Mouse (Mus musculus) lung, adult 2 months (tissue): ENCODE measurements at regions not wholly inside any gene's neighbourhood (a gene's known extent, or its start where the extent isn't known, plus 50 kb on each side); places are given as distances from the start of the nearest gene placed in this dataset.

ENCODE experiments used
- DNase-seq: peaks from one replicate; pipeline ENCODE4 v3.0.0; 2022
- H3K4me1 ChIP-seq: fragments of 200-500 bp; 2 replicates; pipeline ENCODE4 v1.6.1; 2011; ENCODE audit warnings: low read length; ENCODE audit not compliant: control insufficient read depth, insufficient read depth
- H3K4me3 ChIP-seq: fragments of 200-500 bp; replicated peaks from 2 replicates; pipeline ENCODE3; 2011; ENCODE audit warnings: low read depth, mild to moderate bottlenecking, control low read depth, low read length; ENCODE audit errors: extremely low read depth
- CTCF ChIP-seq: fragments of 200-500 bp; IDR thresholded peaks from 2 replicates; pipeline ENCODE4 v1.5.1; 2011; ENCODE audit warnings: mild to moderate bottlenecking, low read length, control low read depth; ENCODE audit not compliant: insufficient read depth
- POLR2A ChIP-seq: fragments of 200-500 bp; IDR thresholded peaks from 2 replicates; pipeline ENCODE4 v1.6.1; 2011; ENCODE audit warnings: low read depth, mild to moderate bottlenecking, control low read depth, low read length, borderline replicate concordance; ENCODE audit errors: extremely low read depth
- WGBS: fragments of 180-500 bp; shearing (Covaris S2); methylation state at CpG from one replicate; pipeline ENCODE4 v1.1.7; 2018; 5-methylcytosine and 5-hydroxymethylcytosine counted together

DNA sequence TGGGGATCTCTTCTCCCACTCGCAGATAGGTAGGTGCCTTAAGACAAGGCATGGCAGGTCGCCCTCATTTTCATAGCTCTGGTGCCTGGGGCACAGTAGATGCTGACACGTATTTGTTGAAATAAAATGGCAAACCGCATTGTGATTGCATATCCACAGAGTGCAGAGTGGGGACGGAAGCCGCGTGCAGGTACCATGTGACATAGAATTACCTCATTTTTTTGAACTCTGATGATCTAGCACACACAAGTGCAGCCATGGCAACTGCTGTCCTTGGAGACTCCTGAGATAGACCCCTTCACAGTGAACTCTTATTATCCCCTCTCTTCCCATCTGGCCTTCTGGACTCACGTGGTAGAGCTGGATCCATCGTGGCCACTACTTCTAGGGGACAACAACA is 262.7 kb upstream of the Gm10131 start:
- no peak for DNase-seq
- no peak overlapping the region for H3K4me3 ChIP-seq
- no peak for TF ChIP-seq CTCF
- TF ChIP-seq POLR2A: no peak
- WGBS: 89% methylated on average over 9 of the region's 9 CpGs
- no peaks in the 10 kb centered on the region for H3K4me1 ChIP-seq

- no peak overlapping the region for H3K4me3 ChIP-seq
- no peaks in the 10 kb centered on the region for H3K4me1 ChIP-seq
- WGBS: 36% methylated on average over 6 of the region's 6 CpGs
- no peak for DNase-seq
- TF ChIP-seq CTCF (no peak), POLR2A (no peak)
Measured at GRCm38 (mm10) chr8:34372666-34372980, 261.1 kb upstream of the Gm10131 start.

DNA sequence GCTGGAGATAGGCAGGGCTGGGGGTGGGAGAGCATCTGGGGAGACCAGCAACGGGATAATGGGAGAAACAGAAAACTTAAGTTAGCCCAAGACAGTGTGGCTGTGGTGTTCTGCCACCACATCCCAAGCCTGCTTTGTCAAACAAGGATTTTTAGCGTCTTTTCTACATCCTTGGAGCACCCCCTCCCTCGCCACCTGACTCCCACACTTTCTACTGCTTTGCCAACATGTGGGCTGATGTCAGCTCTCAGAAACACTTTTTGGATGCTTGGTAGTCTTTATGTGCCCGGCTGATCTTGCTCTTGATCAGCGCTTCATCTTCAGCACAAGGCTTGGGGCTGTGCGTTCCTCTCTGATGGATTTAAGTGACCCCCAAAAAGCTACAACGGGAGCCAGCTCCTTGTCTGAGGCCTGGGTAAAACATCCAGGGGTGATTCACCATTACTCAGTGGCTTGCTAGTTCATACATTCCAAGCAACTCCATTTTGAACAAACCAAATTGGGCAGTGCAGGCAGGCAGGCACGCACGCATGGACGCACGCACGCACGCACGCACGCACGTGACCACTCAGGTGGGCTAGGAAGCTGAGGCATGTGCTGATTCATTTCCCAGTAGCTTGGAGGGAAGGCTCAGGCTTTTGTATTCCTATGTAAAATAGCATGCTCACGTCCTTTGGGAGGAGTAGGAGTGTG is 260.6 kb upstream of the Gm10131 start:
- no peak for DNase-seq
- no peak overlapping the region for H3K4me3 ChIP-seq
- TF ChIP-seq CTCF (no peak), POLR2A (no peak)
- WGBS: 84% methylated on average over 17 of the region's 17 CpGs
- H3K4me1 ChIP-seq: no peaks in the 10 kb centered on the region

DNA sequence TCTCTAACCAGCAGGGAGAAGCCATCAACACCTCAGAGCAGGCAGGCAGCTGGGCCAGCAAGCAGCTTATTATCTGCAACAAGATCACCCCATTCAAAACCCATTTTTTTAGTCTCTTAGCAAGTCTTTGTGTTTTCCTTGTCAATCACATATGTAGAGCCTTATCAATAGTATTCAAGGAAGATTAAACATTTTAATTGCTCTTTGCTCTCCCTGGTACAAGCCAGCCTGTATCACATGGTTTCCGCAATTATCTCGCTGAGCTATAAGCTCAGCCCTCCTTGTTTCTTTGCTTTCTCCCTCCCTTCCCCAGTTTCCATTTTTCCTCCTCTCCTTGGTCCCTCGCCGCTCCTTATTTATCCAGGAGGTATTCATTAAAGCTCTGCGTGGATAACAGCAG is 259.9 kb upstream of the Gm10131 start:
- DNase-seq: no peak
- TF ChIP-seq CTCF (no peak), POLR2A (no peak)
- Histone ChIP-seq H3K4me3 (no peak overlapping the region), H3K4me1 (no peaks in the 10 kb centered on the region)
- WGBS: 73% methylated on average over 5 of the region's 5 CpGs

GRCm38 (mm10) chr8:34368556-34368955 is 257.0 kb upstream of the Gm10131 start:
- DNase-seq: no peak
- Histone ChIP-seq H3K4me1 (no peaks in the 10 kb centered on the region), H3K4me3 (no peak overlapping the region)
- WGBS: 36% methylated on average over 2 of the region's 2 CpGs
- TF ChIP-seq CTCF (no peak), POLR2A (no peak)

- Histone ChIP-seq H3K4me1 (no peaks in the 10 kb centered on the region), H3K4me3 (no peak overlapping the region)
- WGBS: 52% methylated on average over 18 of the region's 18 CpGs
- TF ChIP-seq CTCF (no peak), POLR2A (no peak)
- DNase-seq: no peak
Measured at GRCm38 (mm10) chr8:34364446-34365035, 253.0 kb upstream of the Gm10131 start.

- H3K4me3 ChIP-seq: no peak overlapping the region
- WGBS: 93% methylated on average over 13 of the region's 13 CpGs
- TF ChIP-seq POLR2A (no peak), CTCF (no peak)
- H3K4me1 ChIP-seq: no peaks in the 10 kb centered on the region
- DNase-seq: no peak
Measured at GRCm38 (mm10) chr8:34363679-34364078, 252.1 kb upstream of the Gm10131 start.

GRCm38 (mm10) chr8:34363131-34363530 is 251.6 kb upstream of the Gm10131 start:
- no peak overlapping the region for H3K4me3 ChIP-seq
- no peak for TF ChIP-seq POLR2A
- no peak for TF ChIP-seq CTCF
- WGBS: 77% methylated on average over 4 of the region's 4 CpGs
- no peaks in the 10 kb centered on the region for H3K4me1 ChIP-seq
- no peak for DNase-seq

DNA sequence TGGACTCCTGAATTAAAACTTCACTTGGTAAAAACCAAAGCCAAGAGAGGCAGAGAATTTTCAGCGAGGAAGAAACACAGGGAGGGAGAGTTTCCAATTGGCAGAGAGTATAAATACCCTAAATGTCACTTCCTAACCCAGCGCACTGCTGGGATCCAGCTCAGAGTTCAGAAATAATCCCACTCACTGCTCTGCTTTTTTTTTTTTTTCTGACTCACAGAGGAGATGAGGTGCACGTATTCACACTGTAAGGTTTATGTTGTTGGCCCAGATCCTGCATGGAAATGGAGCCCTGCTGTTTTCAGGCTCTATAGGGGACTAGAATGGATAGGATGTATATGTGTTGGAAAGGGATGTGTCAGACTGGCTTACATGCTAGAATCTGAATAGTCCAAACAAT is 249.8 kb upstream of the Gm10131 start:
- Histone ChIP-seq H3K4me1 (no peaks in the 10 kb centered on the region), H3K4me3 (no peak overlapping the region)
- no peak for DNase-seq
- WGBS: 63% methylated on average over 3 of the region's 3 CpGs
- TF ChIP-seq POLR2A: no peak
- no peak for TF ChIP-seq CTCF

- no peak overlapping the region for H3K4me3 ChIP-seq
- 41% methylated on average over 2 of the region's 2 CpGs for WGBS
- no peaks in the 10 kb centered on the region for H3K4me1 ChIP-seq
- TF ChIP-seq CTCF (no peak), POLR2A (no peak)
- no peak for DNase-seq
Measured at GRCm38 (mm10) chr8:34359776-34360175, 248.2 kb upstream of the Gm10131 start.
